Mouse (Mus musculus) midbrain, embryonic 13.5 days (tissue): ENCODE measurements around the gene Ptprs. TPM values are rescaled to one million over a fixed set of nuclear protein-coding genes. Genes with fewer than 3 reads are reported as not detected.
"Not testable (repeated sequence)": the region's sequence is repeated elsewhere in the genome, so short reads cannot be mapped to it uniquely, and the experiment has no call there.

ENCODE experiments used
- ATAC-seq: fragments of 200-750 bp; cut with Nextera tagmentation; 2 replicates; pipeline ENCODE4 v1.8.0; 2017; ENCODE audit warnings: mild to moderate bottlenecking, moderate TSS enrichment, moderate library complexity
- H3K27ac ChIP-seq: fragments of 300-500 bp; sonication (generic); 2 replicates; pipeline ENCODE4 v1.5.1; 2015; ENCODE audit warnings: inconsistent platforms, mild to moderate bottlenecking, moderate library complexity
- H3K27me3 ChIP-seq: fragments of 300-500 bp; sonication (generic); 2 replicates; pipeline ENCODE4 v1.6.1; 2015; ENCODE audit warnings: mild to moderate bottlenecking, inconsistent platforms
- H3K36me3 ChIP-seq: fragments of 300-500 bp; sonication (generic); 2 replicates; pipeline ENCODE4 v1.6.1; 2015; ENCODE audit warnings: mild to moderate bottlenecking, inconsistent platforms
- H3K4me1 ChIP-seq: fragments of 300-500 bp; sonication (generic); replicated peaks from 2 replicates; pipeline ENCODE4 v1.6.1; 2015; ENCODE audit warnings: inconsistent platforms
- H3K4me2 ChIP-seq: fragments of 300-500 bp; sonication (generic); replicated peaks from 2 replicates; pipeline ENCODE4 v1.6.1; 2015; ENCODE audit warnings: moderate library complexity, mild to moderate bottlenecking, inconsistent platforms
- H3K4me3 ChIP-seq: fragments of 300-500 bp; sonication (generic); replicated peaks from 2 replicates; pipeline ENCODE4 v1.5.1; 2015; ENCODE audit warnings: mild to moderate bottlenecking, inconsistent platforms
- H3K9ac ChIP-seq: fragments of 300-500 bp; sonication (generic); replicated peaks from 2 replicates; pipeline ENCODE4 v1.6.1; 2015; ENCODE audit warnings: mild to moderate bottlenecking, inconsistent platforms
- H3K9me3 ChIP-seq: fragments of 300-500 bp; sonication (generic); 2 replicates; pipeline ENCODE4 v1.6.1; 2016; ENCODE audit warnings: mild to moderate bottlenecking, inconsistent platforms
- WGBS: fragments of 180-500 bp; shearing (Covaris S2); methylation state at CpG from one replicate; pipeline ENCODE4 v1.1.7; 2015; 5-methylcytosine and 5-hydroxymethylcytosine counted together
- polyA plus RNA-seq: library from polyadenylated mRNA; unstranded; fragments of >200 nt; fragmentation: Nextera tagmentation; extraction: Ambion mirVana; gene quantifications from 2 replicates; pipeline ENCODE4 v1.2.1, GENCODE M21; 2015

Gene Ptprs
- polyA plus RNA-seq, 1 experiment from 2014 or later: 317 TPM

GRCm38 (mm10) chr17:56509021-56509640 lies 32.8 kb upstream of the Ptprs start:
- Histone ChIP-seq H3K4me1 (peaks cover 46% of the 10 kb centered on the region), H3K9ac (no peak overlapping the region), H3K27ac (peak overlapping the region; percentile 68), H3K4me2 (peak overlapping the region; percentile 5; the same call in 1 of the 2 replicates), H3K9me3 (peaks cover 5% of the 10 kb centered on the region), H3K4me3 (no peak overlapping the region), H3K36me3 (no peaks in the 10 kb centered on the region), H3K27me3 (peaks cover 39% of the 10 kb centered on the region)
- 32% methylated on average over 10 of the region's 10 CpGs for WGBS
- 0 out of 2 replicates have a peak, but pooled peaks have one; percentile 2 for ATAC-seq

GRCm38 (mm10) chr17:56507161-56508068 lies 31.1 kb upstream of the Ptprs start:
- H3K4me1 ChIP-seq: peaks cover 48% of the 10 kb centered on the region
- H3K27ac ChIP-seq: peak overlapping the region; percentile 92
- H3K9ac ChIP-seq: peak overlapping the region; percentile 82
- no peaks in the 10 kb centered on the region for H3K36me3 ChIP-seq
- peaks cover 27% of the 10 kb centered on the region for H3K27me3 ChIP-seq
- peak overlapping the region; percentile 89 for H3K4me2 ChIP-seq
- WGBS: 1% methylated on average over 42 of the region's 42 CpGs
- H3K4me3 ChIP-seq: peak overlapping the region; percentile 55
- ATAC-seq: peak; percentile 93
- H3K9me3 ChIP-seq: peaks cover 8% of the 10 kb centered on the region

GRCm38 (mm10) chr17:56506417-56507065 lies 30.3 kb upstream of the Ptprs start:
- ATAC-seq: no peak; the same call in 1 of the 2 replicates
- Histone ChIP-seq H3K27ac (peak overlapping the region; percentile 92), H3K36me3 (no peaks in the 10 kb centered on the region), H3K4me3 (peak overlapping the region; percentile 55), H3K9me3 (peaks cover 8% of the 10 kb centered on the region; the same call in 1 of the 2 replicates), H3K4me2 (peak overlapping the region; percentile 89), H3K4me1 (peaks cover 52% of the 10 kb centered on the region), H3K27me3 (peaks cover 18% of the 10 kb centered on the region), H3K9ac (peak overlapping the region; percentile 82)
- WGBS: 66% methylated on average over 15 of the region's 15 CpGs

GRCm38 (mm10) chr17:56505401-56505800 lies 29.1 kb upstream of the Ptprs start:
- H3K9ac ChIP-seq: no peak overlapping the region
- H3K27me3 ChIP-seq: peaks cover 7% of the 10 kb centered on the region
- WGBS: 84% methylated on average over 10 of the region's 10 CpGs
- peaks cover 42% of the 10 kb centered on the region for H3K4me1 ChIP-seq
- no peak overlapping the region for H3K4me2 ChIP-seq
- H3K4me3 ChIP-seq: no peak overlapping the region
- ATAC-seq: no peak
- H3K9me3 ChIP-seq: peaks cover 8% of the 10 kb centered on the region; the same call in 1 of the 2 replicates
- no peaks in the 10 kb centered on the region for H3K36me3 ChIP-seq
- no peak overlapping the region for H3K27ac ChIP-seq

- WGBS: 27% methylated on average over 9 of the region's 9 CpGs
- H3K9me3 ChIP-seq: peaks cover 8% of the 10 kb centered on the region; the same call in 1 of the 2 replicates
- H3K27me3 ChIP-seq: no peaks in the 10 kb centered on the region
- no peak overlapping the region for H3K4me2 ChIP-seq
- H3K4me1 ChIP-seq: peaks cover 34% of the 10 kb centered on the region
- peak overlapping the region; percentile 65 for H3K27ac ChIP-seq
- no peak overlapping the region for H3K4me3 ChIP-seq
- H3K36me3 ChIP-seq: no peaks in the 10 kb centered on the region
- ATAC-seq: peak; percentile 54
- H3K9ac ChIP-seq: no peak overlapping the region
Observed at GRCm38 (mm10) chr17:56502526-56502925, 26.2 kb upstream of the Ptprs start.

GRCm38 (mm10) chr17:56501635-56502400 lies 25.5 kb upstream of the Ptprs start:
- not testable (repeated sequence) for ATAC-seq, H3K4me2 ChIP-seq, H3K9ac ChIP-seq, H3K9me3 ChIP-seq, H3K27me3 ChIP-seq, H3K36me3 ChIP-seq, H3K4me3 ChIP-seq
- Histone ChIP-seq H3K4me1 (peaks cover 30% of the 10 kb centered on the region), H3K27ac (peak overlapping the region; percentile 65)
- 52% methylated on average over 2 of the region's 2 CpGs for WGBS

- Histone ChIP-seq H3K27me3 (no peaks in the 10 kb centered on the region), H3K9me3 (peaks cover 13% of the 10 kb centered on the region), H3K4me3 (no peak overlapping the region), H3K4me1 (peaks cover 24% of the 10 kb centered on the region), H3K36me3 (no peaks in the 10 kb centered on the region), H3K4me2 (no peak overlapping the region), H3K27ac (no peak overlapping the region), H3K9ac (no peak overlapping the region)
- WGBS: 66% methylated on average over 5 of the region's 5 CpGs
- 0 out of 2 replicates have a peak, but pooled peaks have one; percentile 21 for ATAC-seq
Observed at GRCm38 (mm10) chr17:56499229-56499628, 22.9 kb upstream of the Ptprs start.

- no peak overlapping the region for H3K27ac ChIP-seq
- peaks cover 25% of the 10 kb centered on the region for H3K9me3 ChIP-seq
- H3K27me3 ChIP-seq: no peaks in the 10 kb centered on the region
- no peak overlapping the region for H3K4me2 ChIP-seq
- no peak overlapping the region for H3K4me3 ChIP-seq
- ATAC-seq: no peak
- no peak overlapping the region for H3K9ac ChIP-seq
- no peaks in the 10 kb centered on the region for H3K36me3 ChIP-seq
- 79% methylated on average over 2 of the region's 2 CpGs for WGBS
- H3K4me1 ChIP-seq: peaks cover 12% of the 10 kb centered on the region
Observed at GRCm38 (mm10) chr17:56494480-56494879, 18.2 kb upstream of the Ptprs start.

GRCm38 (mm10) chr17:56493841-56494240 lies 17.6 kb upstream of the Ptprs start:
- no peak overlapping the region for H3K27ac ChIP-seq
- H3K9ac ChIP-seq: no peak overlapping the region
- no peaks in the 10 kb centered on the region for H3K27me3 ChIP-seq
- H3K4me2 ChIP-seq: no peak overlapping the region
- H3K36me3 ChIP-seq: no peaks in the 10 kb centered on the region
- 96% methylated on average over 2 of the region's 2 CpGs for WGBS
- ATAC-seq: no peak
- H3K9me3 ChIP-seq: peaks cover 25% of the 10 kb centered on the region
- H3K4me1 ChIP-seq: peaks cover 9% of the 10 kb centered on the region
- H3K4me3 ChIP-seq: no peak overlapping the region

GRCm38 (mm10) chr17:56490438-56491152 lies 14.3 kb upstream of the Ptprs start:
- Histone ChIP-seq H3K4me3 (no peak overlapping the region), H3K9me3 (peaks cover 25% of the 10 kb centered on the region), H3K9ac (no peak overlapping the region), H3K4me1 (peaks cover 25% of the 10 kb centered on the region), H3K4me2 (no peak overlapping the region), H3K27me3 (no peaks in the 10 kb centered on the region), H3K36me3 (no peaks in the 10 kb centered on the region), H3K27ac (0 out of 2 replicates have a peak overlapping the region, but pooled peaks have one; percentile 5)
- WGBS: 85% methylated on average over 7 of the region's 7 CpGs
- ATAC-seq: no peak

GRCm38 (mm10) chr17:56488028-56488427 lies 11.7 kb upstream of the Ptprs start:
- H3K36me3 ChIP-seq: no peaks in the 10 kb centered on the region
- H3K9me3 ChIP-seq: 0 out of 2 replicates have a peak, but pooled peaks cover 5% of the 10 kb centered on the region
- H3K27ac ChIP-seq: peak overlapping the region; percentile 76
- peak; percentile 86 for ATAC-seq
- WGBS: 3% methylated on average over 12 of the region's 12 CpGs
- H3K27me3 ChIP-seq: no peaks in the 10 kb centered on the region
- peaks cover 25% of the 10 kb centered on the region for H3K4me1 ChIP-seq
- H3K4me2 ChIP-seq: peak overlapping the region; percentile 1; the same call in 1 of the 2 replicates
- no peak overlapping the region for H3K4me3 ChIP-seq
- H3K9ac ChIP-seq: no peak overlapping the region
